Comparison of ENCODE assay signal across 12 mouse cellular contexts in genomic region chr4:115280342-115280741, GRCm38 (mm10). TPM values are rescaled to one million over a fixed set of nuclear protein-coding genes. Genes with fewer than 3 reads are reported as not detected.
DNase-seq lines count a peak whose midpoint lies in the region; ATAC-seq lines count a peak whose summit lies in the region.
"Had no signal": no experiment of that assay in that cellular context is flagged by ENCODE, and none has a peak within 500 bp of the region (broad histone marks: within the 10 kb centered on the region; RNA-seq: fewer than 3 reads in every experiment).

No protein-coding gene starts in this region.

- no peaks in the 10 kb centered on the region for H3K9me3 ChIP-seq in heart, embryonic 15.5 days (replicated peaks)
- no peaks in the 10 kb centered on the region for H3K9me3 ChIP-seq in forebrain, embryonic 10.5 days
- no peaks in the 10 kb centered on the region for H3K9me3 ChIP-seq in intestine, embryonic 16.5 days (ENCODE audit: control insufficient read depth, low read length)
- no peaks in the 10 kb centered on the region for H3K9me3 ChIP-seq in midbrain, embryonic 15.5 days

- H3K27ac ChIP-seq in heart, embryonic 15.5 days, result no peak overlapping the region
- H3K27ac ChIP-seq in forebrain, embryonic 10.5 days, result no peak overlapping the region
- no peak overlapping the region for H3K27ac ChIP-seq in intestine, embryonic 16.5 days (ENCODE audit: low read length)
- H3K27ac ChIP-seq in midbrain, embryonic 15.5 days, result no peak overlapping the region
- H3K27ac ChIP-seq: macrophage had no signal

- no peaks in the 10 kb centered on the region for H3K4me1 ChIP-seq in heart, embryonic 15.5 days (replicated peaks)
- peaks cover 8% of the 10 kb centered on the region for H3K4me1 ChIP-seq in forebrain, embryonic 10.5 days
- no peaks in the 10 kb centered on the region for H3K4me1 ChIP-seq in intestine, embryonic 16.5 days (ENCODE audit: control insufficient read depth, insufficient read depth, low read length)
- no peaks in the 10 kb centered on the region for H3K4me1 ChIP-seq in midbrain, embryonic 15.5 days

- ATAC-seq in heart, embryonic 15.5 days (replicated peaks; ENCODE audit: insufficient number of reproducible peaks, insufficient read depth, low FRiP score, low read depth), result no peak
- no peak for ATAC-seq in intestine, embryonic 16.5 days
- peak; percentile 22; the same call in 1 of the 2 replicates for ATAC-seq in midbrain, embryonic 15.5 days (replicated peaks)

- H3K27me3 ChIP-seq in heart, embryonic 15.5 days, result no peaks in the 10 kb centered on the region
- H3K27me3 ChIP-seq in forebrain, embryonic 10.5 days (ENCODE audit: poor library complexity, severe bottlenecking), result no peaks in the 10 kb centered on the region
- no peaks in the 10 kb centered on the region for H3K27me3 ChIP-seq in intestine, embryonic 16.5 days (replicated peaks; ENCODE audit: control insufficient read depth, insufficient read depth, low read length)
- H3K27me3 ChIP-seq in midbrain, embryonic 15.5 days (replicated peaks), result no peaks in the 10 kb centered on the region

- H3K9ac ChIP-seq in heart, embryonic 15.5 days, result no peak overlapping the region
- H3K9ac ChIP-seq in intestine, embryonic 16.5 days (ENCODE audit: low read depth, low read length), result no peak overlapping the region
- no peak overlapping the region for H3K9ac ChIP-seq in midbrain, embryonic 15.5 days

- no peaks in the 10 kb centered on the region for H3K36me3 ChIP-seq in heart, embryonic 15.5 days
- H3K36me3 ChIP-seq in forebrain, embryonic 10.5 days (replicated peaks), result no peaks in the 10 kb centered on the region
- H3K36me3 ChIP-seq in intestine, embryonic 16.5 days (ENCODE audit: control insufficient read depth, insufficient read depth, low read length), result no peaks in the 10 kb centered on the region
- no peaks in the 10 kb centered on the region for H3K36me3 ChIP-seq in midbrain, embryonic 15.5 days (replicated peaks)

- H3K4me3 ChIP-seq in heart, embryonic 15.5 days, result no peak overlapping the region
- H3K4me3 ChIP-seq in forebrain, embryonic 10.5 days, result peak overlapping the region; percentile 56
- no peak overlapping the region for H3K4me3 ChIP-seq in intestine, embryonic 16.5 days (ENCODE audit: low read length)
- peak overlapping the region; percentile 38; the same call in 1 of the 2 replicates for H3K4me3 ChIP-seq in midbrain, embryonic 15.5 days

- no peak for DNase-seq in heart, postnatal 14 days
- DNase-seq in forebrain, embryonic 10.5 days (ENCODE audit: extremely low spot score, low spot score), result no peak
- DNase-seq in left cerebral cortex, postnatal 10 days (ENCODE audit: extremely low spot score in 1 of 2, low spot score in 2 of 2), result no peak
- no peak for DNase-seq in layer of hippocampus, postnatal 10 days (ENCODE audit: low spot score in 2 of 2)
- DNase-seq in ovary, postnatal 14 days (ENCODE audit: low spot score), result no peak
- DNase-seq: cerebellum, postnatal 10 days had no signal

- peak overlapping the region; percentile 61 for H3K4me2 ChIP-seq in heart, embryonic 15.5 days
- H3K4me2 ChIP-seq in intestine, embryonic 16.5 days (ENCODE audit: low read depth, low read length), result peak overlapping the region; percentile 54; the same call in 1 of the 2 replicates
- H3K4me2 ChIP-seq in midbrain, embryonic 15.5 days, result peak overlapping the region; percentile 58

- intact Hi-C loops in heart, postnatal 14 days (cut with DNase I), result no loop called here
- intact Hi-C loops in left cerebral cortex, postnatal 10 days (cut with DNase I), result no loop called here

RNA-seq across cellular contexts. Expression of gene Cyp4a12a, which starts 18.5 kb away (rescaled TPM):
- not detected in 2 replicates for polyA plus RNA-seq in heart, embryonic 15.5 days (2015; fragmentation: Nextera tagmentation; extraction: Ambion mirVana)
- total RNA-seq in heart, postnatal 14 days (2021), result not detected
- polyA plus RNA-seq in forebrain, embryonic 10.5 days (2016; fragmentation: Nextera tagmentation; extraction: Ambion mirVana), result not detected in 2 replicates
- 0.17 TPM in 1 of 2 replicates, not detected in the other for polyA plus RNA-seq in intestine, embryonic 16.5 days (2015; fragmentation: Nextera tagmentation; extraction: Ambion mirVana)
- polyA plus RNA-seq in midbrain, embryonic 15.5 days (2015; fragmentation: Nextera tagmentation; extraction: Ambion mirVana), result not detected in 2 replicates
- total RNA-seq in left cerebral cortex, postnatal 10 days (2021), result not detected
- total RNA-seq in layer of hippocampus, postnatal 10 days (2021), result not detected
- total RNA-seq: CH12.LX; heart, postnatal 25 days had no signal
- polyA plus RNA-seq: macrophage had no signal

RNA-seq across cellular contexts. Expression of gene Cyp4a29, which starts 38.5 kb away (rescaled TPM):
- not detected in 2 replicates for polyA plus RNA-seq in heart, embryonic 15.5 days (2015; fragmentation: Nextera tagmentation; extraction: Ambion mirVana)
- total RNA-seq in heart, postnatal 14 days (2021), result not detected
- polyA plus RNA-seq in forebrain, embryonic 10.5 days (2016; fragmentation: Nextera tagmentation; extraction: Ambion mirVana), result not detected in 2 replicates
- not detected in 2 replicates for polyA plus RNA-seq in intestine, embryonic 16.5 days (2015; fragmentation: Nextera tagmentation; extraction: Ambion mirVana)
- polyA plus RNA-seq in midbrain, embryonic 15.5 days (2015; fragmentation: Nextera tagmentation; extraction: Ambion mirVana), result not detected in 2 replicates
- not detected for total RNA-seq in left cerebral cortex, postnatal 10 days (2021)
- total RNA-seq in layer of hippocampus, postnatal 10 days (2021), result not detected
- total RNA-seq: CH12.LX; heart, postnatal 25 days had no signal
- polyA plus RNA-seq: macrophage had no signal

Comparison
In these comparisons a context has a peak if more than half of its experiments do, and no peak if none do; other contexts are left out.
1. H3K4me3 ChIP-seq: peak in forebrain, embryonic 10.5 days (single experiment) and midbrain, embryonic 15.5 days (single experiment); none in heart, embryonic 15.5 days (single experiment) and intestine, embryonic 16.5 days (single experiment).
2. Peak in every context shown above with its lines, with median percentiles within 50 percentile points of each other: H3K4me2 ChIP-seq.